Mouse (Mus musculus): ENCODE measurements around the gene Gm45785.

DNA sequence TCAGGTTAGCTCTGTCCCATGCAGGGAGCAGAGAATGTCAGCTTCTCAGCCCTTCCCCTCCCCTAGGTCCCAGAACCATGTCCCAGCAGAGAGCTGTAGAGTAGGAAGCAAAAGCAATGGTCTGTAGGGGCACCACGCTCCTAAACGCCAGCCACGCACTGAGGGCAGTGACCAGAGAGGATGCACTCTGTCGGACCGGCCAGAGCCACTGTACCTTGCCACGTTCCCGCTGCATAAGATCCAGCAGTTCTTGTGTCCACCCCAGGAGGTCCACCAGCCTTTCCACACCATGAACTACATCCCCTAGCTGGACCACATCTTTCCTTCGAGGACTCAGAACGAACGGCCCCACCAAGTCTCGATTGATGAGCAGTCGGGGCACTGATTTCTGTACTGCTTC, 8.6 kb upstream of the Gm45785 start:
- TF ChIP-seq TCF12 (IDR thresholded peaks at IDR 0.05; ENCODE audit: low read depth, low read length) (no peak), CTCF (IDR thresholded peaks at IDR 0.05 in 2 of 3, conservative IDR thresholded peaks at IDR 0.05 in 1 of 3; ENCODE audit: control insufficient read depth in 1 of 3, insufficient read depth in 1 of 3, low read depth in 2 of 3, low read length in 3 of 3, poor library complexity in 1 of 3, severe bottlenecking in 1 of 3) (no peak), POLR2A (IDR thresholded peaks at IDR 0.05; ENCODE audit: control insufficient read depth in 1 of 2, insufficient read depth in 1 of 2, low read depth in 1 of 2, low read length in 2 of 2, poor library complexity in 1 of 2) (no peak), ETS1 (IDR thresholded peaks at IDR 0.05; ENCODE audit: low read depth, low read length) (no peak), EP300 (IDR thresholded peaks at IDR 0.05; ENCODE audit: low read depth in 1 of 2, low read length in 2 of 2) (no peak), RCOR1 (IDR thresholded peaks at IDR 0.05; ENCODE audit: low read depth, low read length) (no peak), TAL1 (IDR thresholded peaks at IDR 0.05; ENCODE audit: low read length) (no peak), MEF2A (IDR thresholded peaks at IDR 0.05; ENCODE audit: extremely low read depth, insufficient replicate concordance, low read depth, low read length, poor library complexity, severe bottlenecking) (no peak), BHLHE40 (IDR thresholded peaks at IDR 0.05; ENCODE audit: borderline replicate concordance, low read depth, low read length) (no peak)

All from MEL (cell line).